Mouse (Mus musculus): Measurements from ENCODE around the gene Fam104a.

Fam104a gene

DNA sequence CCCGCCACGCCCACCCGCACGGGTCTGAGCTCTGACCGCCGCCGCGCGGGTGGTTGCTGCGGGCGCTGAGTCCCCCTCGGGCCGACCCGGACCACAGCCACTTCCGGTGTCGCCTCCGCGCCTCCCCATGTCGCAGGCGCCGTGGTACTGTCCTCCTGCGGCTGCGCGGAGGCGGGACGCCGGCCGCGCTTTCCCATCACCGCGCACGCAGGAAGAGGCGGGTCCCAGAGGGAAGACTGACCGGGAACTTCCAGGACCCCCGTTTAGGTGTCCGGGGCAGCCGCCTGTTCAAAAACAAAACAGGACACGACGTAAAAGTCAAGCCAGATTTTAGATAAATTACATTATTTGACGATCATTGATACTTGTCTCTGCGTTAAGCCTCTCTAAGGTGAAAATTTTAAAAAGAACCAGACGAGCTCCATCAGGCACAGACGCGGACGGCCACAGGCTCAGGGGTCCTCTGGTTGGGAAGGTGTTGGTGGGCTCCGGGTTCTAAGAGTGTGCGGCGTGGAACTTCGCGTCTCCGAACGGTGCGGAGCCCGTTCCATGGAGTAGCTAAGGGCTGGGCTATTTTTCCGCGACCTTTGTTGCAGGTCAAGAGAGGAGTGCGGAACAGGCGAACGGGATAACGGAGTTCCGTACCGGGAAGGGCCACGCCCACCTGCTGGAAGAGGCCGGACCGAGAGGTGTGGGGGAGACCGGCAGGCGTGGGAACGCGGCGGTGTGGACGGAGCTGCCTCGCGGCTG is at the start of gene Fam104a, which contains the start of gene D11Wsu47e:
TSS of gene Fam104a (minus strand) at position 199 of the 750 bp plus-strand sequence.
TSS of gene D11Wsu47e (plus strand) at position 456 of the 750 bp plus-strand sequence.
- in situ Hi-C loops (cut with MboI, MseI), result no loop called here

GRCm38 (mm10) chr11:113731945-113732612 is 48.1 kb upstream of the Fam104a start:
- in situ Hi-C loops (cut with MboI, MseI), result no loop called here

DNA sequence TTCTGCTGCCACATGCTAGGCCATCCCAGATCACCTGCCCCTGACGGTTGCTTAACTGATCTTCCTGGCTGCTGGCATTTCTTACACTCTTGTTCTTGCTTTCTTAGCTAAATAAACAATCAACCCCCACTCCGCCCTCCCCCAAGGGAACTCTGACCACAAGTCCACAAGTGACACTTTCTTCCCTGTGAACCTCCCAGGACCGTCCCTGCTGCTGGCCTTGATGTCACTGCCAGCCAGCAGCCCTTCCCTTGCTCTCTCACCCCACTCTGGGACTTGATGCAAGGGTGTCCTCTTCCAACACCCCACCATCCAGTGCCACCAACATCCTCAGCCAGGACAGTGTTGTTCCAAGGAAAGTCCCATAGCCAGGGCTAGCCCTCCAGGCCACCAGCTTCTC is 46.9 kb upstream of the Fam104a start:
- in situ Hi-C loops (cut with MboI, MseI), result no loop called here

DNA sequence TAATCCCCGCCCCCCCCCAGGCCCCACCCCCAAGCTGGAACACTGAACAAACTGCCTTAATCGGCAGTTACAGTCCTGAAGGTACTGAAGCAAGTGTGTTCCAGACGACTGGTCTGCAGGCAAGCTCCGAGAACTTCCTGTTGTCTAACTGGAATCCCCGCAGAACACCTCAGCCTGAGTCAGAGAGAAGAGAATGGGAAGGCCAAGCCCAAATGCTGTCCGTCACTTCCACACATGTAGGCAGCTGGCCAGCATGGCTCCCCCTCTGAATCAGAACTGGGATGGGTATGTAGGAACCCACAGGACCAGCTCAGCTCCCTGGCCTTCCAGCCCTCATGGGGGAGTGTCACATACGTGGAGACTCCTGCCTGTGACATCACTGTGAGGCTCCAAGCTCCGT is 46.0 kb upstream of the Fam104a start:
- in situ Hi-C loops (cut with MboI, MseI), result no loop called here

- in situ Hi-C loops (cut with MboI, MseI), result no loop called here
These were observed 45.3 kb upstream of the Fam104a start for GRCm38 (mm10) chr11:113729239-113729638.

GRCm38 (mm10) chr11:113727992-113728391 is 44.0 kb upstream of the Fam104a start:
- in situ Hi-C loops (cut with MboI, MseI), result no loop called here

- in situ Hi-C loops (cut with MboI, MseI), result no loop called here
These were observed 43.3 kb upstream of the Fam104a start for GRCm38 (mm10) chr11:113726994-113727888.

- in situ Hi-C loops (cut with MboI, MseI), result no loop called here
These were observed 41.5 kb upstream of the Fam104a start for GRCm38 (mm10) chr11:113725235-113726048.

GRCm38 (mm10) chr11:113722405-113723090 is 38.6 kb upstream of the Fam104a start:
- in situ Hi-C loops (cut with MboI, MseI), result no loop called here

DNA sequence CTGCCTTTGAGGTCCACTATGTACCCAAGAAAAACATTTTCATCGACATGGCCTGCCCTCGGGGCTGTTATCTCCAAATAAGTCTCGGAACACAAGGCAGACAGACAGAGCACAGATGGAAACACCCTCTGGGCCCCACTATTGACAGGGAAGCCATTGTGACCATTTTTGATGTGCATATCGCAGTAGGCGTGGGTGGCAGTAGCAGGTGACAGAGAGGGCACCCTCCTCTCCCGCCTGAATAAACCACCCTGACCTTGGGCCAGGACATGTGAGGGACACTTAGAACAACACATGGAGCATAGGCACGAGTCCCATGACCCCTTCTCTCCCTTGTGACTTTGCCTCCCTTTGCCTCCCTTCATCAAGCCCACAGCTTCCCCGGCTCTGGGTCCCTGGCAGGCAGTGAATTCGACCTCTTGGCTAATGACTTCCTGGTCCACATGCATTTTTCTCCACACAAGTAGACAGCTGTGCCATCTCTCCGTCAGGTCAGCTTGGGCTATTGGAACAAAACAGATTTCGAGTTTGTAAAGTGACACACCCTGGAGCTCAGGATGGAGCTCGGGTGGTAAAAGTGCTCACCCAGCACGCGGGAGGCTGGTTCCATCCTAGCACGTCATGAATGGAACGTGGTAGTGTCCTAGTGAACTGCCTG is 33.9 kb upstream of the Fam104a start:
- in situ Hi-C loops (cut with MboI, MseI), result no loop called here

DNA sequence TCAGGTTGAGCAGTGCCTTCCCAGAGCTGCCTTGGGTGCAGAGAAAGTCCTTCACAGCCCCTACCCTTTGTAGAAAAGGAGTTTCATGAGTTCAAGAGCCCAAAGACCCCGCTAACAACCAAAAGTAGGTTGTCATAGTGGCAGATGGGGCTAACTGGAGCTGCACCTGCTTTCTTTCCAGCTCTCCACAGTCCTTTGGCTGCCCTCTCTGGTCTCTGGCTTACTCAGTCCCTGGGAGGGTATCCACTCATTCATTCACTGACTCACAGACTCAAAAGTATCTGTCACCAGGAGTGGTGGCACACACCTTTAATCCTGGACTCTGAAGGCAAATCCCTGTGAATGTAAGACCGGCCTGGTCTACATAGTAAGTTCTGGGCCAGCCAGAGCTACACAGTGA is 32.2 kb upstream of the Fam104a start:
- in situ Hi-C loops (cut with MboI, MseI), result no loop called here

GRCm38 (mm10) chr11:113715078-113715674 is 31.2 kb upstream of the Fam104a start:
- in situ Hi-C loops (cut with MboI, MseI), result no loop called here

DNA sequence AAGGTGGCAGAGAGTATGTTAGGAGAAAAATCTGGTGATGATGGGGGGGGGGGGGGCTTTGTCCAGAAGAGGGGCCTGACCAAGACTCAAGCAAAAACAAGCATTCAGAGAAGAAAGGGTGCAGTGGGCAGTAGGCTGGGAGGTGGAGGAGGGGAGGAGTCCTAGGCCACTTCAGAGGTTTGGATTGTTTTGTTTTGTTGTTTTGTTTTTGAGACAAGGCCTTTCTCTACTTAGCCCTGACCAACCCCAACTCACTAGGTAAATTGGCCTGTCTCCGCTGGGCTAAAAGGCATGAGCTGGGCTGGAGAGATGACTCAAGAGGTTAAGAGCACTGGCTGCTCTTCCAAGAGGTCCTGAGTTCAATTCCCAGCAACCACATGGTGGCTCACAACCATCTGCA is 27.1 kb upstream of the Fam104a start:
- in situ Hi-C loops (cut with MboI, MseI), result loop anchor here (5.0 kb wide), 1 partner anchor 1161 kb away; no protein-coding TSS in a partner anchor

GRCm38 (mm10) chr11:113710257-113710777 is 26.4 kb upstream of the Fam104a start:
- in situ Hi-C loops (cut with MboI, MseI), result loop anchor here (5.0 kb wide), 1 partner anchor 1162 kb away; no protein-coding TSS in a partner anchor

GRCm38 (mm10) chr11:113709731-113710256 is 25.8 kb upstream of the Fam104a start, which contains the start of gene Cpsf4l:
TSS of gene Cpsf4l (minus strand) at chr11:113710017.
- in situ Hi-C loops (cut with MboI, MseI), result loop anchor here (5.0 kb wide), 2 partner anchors 38 to 1163 kb away; no protein-coding TSS in a partner anchor

GRCm38 (mm10) chr11:113709272-113709671 is 25.3 kb upstream of the Fam104a start:
- in situ Hi-C loops (cut with MboI, MseI), result loop anchor here (5.0 kb wide), 1 partner anchor 38 kb away; no protein-coding TSS in a partner anchor

- in situ Hi-C loops (cut with MboI, MseI), result loop anchor here (5.0 kb wide), 1 partner anchor 39 kb away; no protein-coding TSS in a partner anchor
These were observed 24.8 kb upstream of the Fam104a start for GRCm38 (mm10) chr11:113708629-113709213.

Data from regulatory T cell (primary cell).